Comparison of ENCODE assay signal across 7 mouse cellular contexts in the genomic region with DNA sequence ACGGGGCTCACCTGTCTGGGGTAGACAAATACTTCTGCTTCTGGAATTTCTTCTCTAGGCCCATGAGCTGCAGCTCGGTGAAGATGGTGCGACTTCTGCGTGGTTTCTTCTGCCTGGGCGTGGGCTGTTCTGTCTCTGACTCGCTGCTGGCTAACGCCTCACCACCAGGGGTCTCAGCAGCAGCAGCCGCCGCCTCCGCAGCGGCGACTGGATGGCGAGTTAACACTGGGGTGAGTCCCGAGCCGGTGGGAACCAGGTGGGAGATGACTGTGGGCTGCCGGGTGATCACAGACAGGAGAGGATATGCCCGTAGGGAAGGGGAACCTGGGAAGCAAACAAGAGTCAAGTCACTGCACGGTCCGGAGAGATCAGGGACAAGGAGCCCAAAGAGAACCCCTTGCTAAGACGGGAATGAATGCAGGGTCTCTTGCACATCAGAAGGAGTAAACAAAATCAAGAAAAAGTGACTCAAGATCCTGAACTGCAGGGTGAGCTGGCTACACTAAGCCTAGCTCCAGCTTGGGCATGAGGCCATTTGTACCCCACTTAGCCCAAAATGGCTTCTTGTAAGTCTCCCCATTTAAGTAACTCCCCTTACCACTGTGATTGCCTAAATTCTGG. TPM values are rescaled to one million over a fixed set of nuclear protein-coding genes. Genes with fewer than 3 reads are reported as not detected.
DNase-seq lines count a peak whose midpoint lies in the region; ATAC-seq lines count a peak whose summit lies in the region.

No protein-coding gene starts in this region.

- WGBS in lung, embryonic 16.5 days: 3% methylated on average over 20 of the region's 20 CpGs
- WGBS in embryonic facial prominence, embryonic 12.5 days: 6% methylated on average over 20 of the region's 20 CpGs
- WGBS in liver, embryonic 11.5 days: 9% methylated on average over 20 of the region's 20 CpGs

- no peak overlapping the region for H3K4me3 ChIP-seq in lung, embryonic 16.5 days (ENCODE audit: low read length)
- 0 out of 2 replicates have a peak overlapping the region, but pooled peaks have one; percentile 13 for H3K4me3 ChIP-seq in embryonic facial prominence, embryonic 12.5 days
- H3K4me3 ChIP-seq in liver, embryonic 11.5 days (ENCODE audit: low read depth, low read length): no peak overlapping the region

- H3K27me3 ChIP-seq in lung, embryonic 16.5 days (ENCODE audit: control insufficient read depth, insufficient read depth, low read depth, low read length): no peaks in the 10 kb centered on the region
- peaks cover 20% of the 10 kb centered on the region for H3K27me3 ChIP-seq in embryonic facial prominence, embryonic 12.5 days
- peaks cover 4% of the 10 kb centered on the region; the same call in 1 of the 2 replicates for H3K27me3 ChIP-seq in liver, embryonic 11.5 days (replicated peaks; ENCODE audit: control insufficient read depth, insufficient read depth, low read length)

- H3K27ac ChIP-seq in lung, embryonic 16.5 days (ENCODE audit: low read length): no peak overlapping the region
- H3K27ac ChIP-seq in embryonic facial prominence, embryonic 12.5 days: no peak overlapping the region
- H3K27ac ChIP-seq in liver, embryonic 11.5 days (ENCODE audit: low read depth, low read length): no peak overlapping the region

- no peaks in the 10 kb centered on the region for H3K9me3 ChIP-seq in lung, embryonic 16.5 days (ENCODE audit: control insufficient read depth, low read length)
- no peaks in the 10 kb centered on the region for H3K9me3 ChIP-seq in embryonic facial prominence, embryonic 12.5 days
- no peaks in the 10 kb centered on the region for H3K9me3 ChIP-seq in liver, embryonic 11.5 days (ENCODE audit: control insufficient read depth, low read length)

- intact Hi-C loops in heart, postnatal 14 days (cut with DNase I): no loop called here

- no peak; the same call in 1 of the 2 replicates for ATAC-seq in lung, embryonic 16.5 days (ENCODE audit: low read depth)
- ATAC-seq in embryonic facial prominence, embryonic 12.5 days (ENCODE audit: insufficient number of reproducible peaks, insufficient read depth, low FRiP score, low TSS enrichment): peak; percentile 52; the same call in 1 of the 2 replicates
- no peak for ATAC-seq in liver, embryonic 11.5 days (replicated peaks; ENCODE audit: low FRiP score)

- H3K4me1 ChIP-seq in lung, embryonic 16.5 days (replicated peaks; ENCODE audit: control insufficient read depth, insufficient read depth, low read length): no peaks in the 10 kb centered on the region
- peaks cover 4% of the 10 kb centered on the region; the same call in 1 of the 2 replicates for H3K4me1 ChIP-seq in embryonic facial prominence, embryonic 12.5 days
- no peaks in the 10 kb centered on the region for H3K4me1 ChIP-seq in liver, embryonic 11.5 days (replicated peaks; ENCODE audit: control insufficient read depth, insufficient read depth, low read length)

- H3K36me3 ChIP-seq in lung, embryonic 16.5 days (ENCODE audit: control insufficient read depth, insufficient read depth, low read length): no peaks in the 10 kb centered on the region
- no peaks in the 10 kb centered on the region for H3K36me3 ChIP-seq in embryonic facial prominence, embryonic 12.5 days
- no peaks in the 10 kb centered on the region for H3K36me3 ChIP-seq in liver, embryonic 11.5 days (ENCODE audit: control insufficient read depth, insufficient read depth, low read length)

- no peak overlapping the region for H3K9ac ChIP-seq in lung, embryonic 16.5 days (ENCODE audit: low read length)
- H3K9ac ChIP-seq in embryonic facial prominence, embryonic 12.5 days: peak overlapping the region; percentile 40
- no peak overlapping the region for H3K9ac ChIP-seq in liver, embryonic 11.5 days (ENCODE audit: low read depth, low read length)

- no peak for DNase-seq in lung, postnatal 25 days (ENCODE audit: low spot score)
- peak; percentile 8 to 11 for DNase-seq in heart, postnatal 14 days
- DNase-seq in liver, embryonic 11.5 days (ENCODE audit: low spot score): peak; percentile 42
- DNase-seq in right cerebral cortex, adult 2 months (ENCODE audit: low spot score in 2 of 2): peak; percentile 38 to 48
- no peak for DNase-seq in urinary bladder, adult 2 months (ENCODE audit: low spot score)

- peak overlapping the region; percentile 45 for H3K4me2 ChIP-seq in lung, embryonic 16.5 days (ENCODE audit: low read depth, low read length)
- H3K4me2 ChIP-seq in embryonic facial prominence, embryonic 12.5 days (replicated peaks): peak overlapping the region; percentile 50
- peak overlapping the region; percentile 39 for H3K4me2 ChIP-seq in liver, embryonic 11.5 days

RNA-seq across cellular contexts. Expression of gene Barx2, which starts 54.4 kb away (rescaled TPM):
- polyA plus RNA-seq in lung, embryonic 16.5 days (2015; fragmentation: Nextera tagmentation; extraction: Ambion mirVana): not detected in 2 replicates
- 1.1 and 1.8 TPM in 2 replicates for polyA plus RNA-seq in embryonic facial prominence, embryonic 12.5 days (2016; fragmentation: Nextera tagmentation; extraction: Ambion mirVana)
- total RNA-seq in heart, postnatal 14 days (2021): not detected
- 0.12 TPM in 1 of 2 replicates, not detected in the other for polyA plus RNA-seq in liver, embryonic 11.5 days (2014; fragmentation: Nextera tagmentation; extraction: Ambion mirVana)
- polyA plus RNA-seq in urinary bladder, adult 2 months (2012; rRNA removed): 0.63 and 0.69 TPM in 2 replicates

Comparison
In these comparisons a context has a peak if more than half of its experiments do, and no peak if none do; other contexts are left out.
1. DNase-seq: peak in heart, postnatal 14 days (2 of 2), liver, embryonic 11.5 days (single experiment) and right cerebral cortex, adult 2 months (2 of 2); none in lung, postnatal 25 days (single experiment) and urinary bladder, adult 2 months (single experiment).
2. Peak in every context shown above with its lines, with median percentiles within 50 percentile points of each other: H3K4me2 ChIP-seq.